Mouse (Mus musculus) liver, adult 2 months (tissue): ENCODE data around the gene Pygm. TPM values are rescaled to one million over a fixed set of nuclear protein-coding genes. Genes with fewer than 3 reads are reported as not detected.

Experiments used
- DNase-seq: peaks from one replicate; pipeline ENCODE4 v3.0.0-alpha.2; 2011; ENCODE audit warnings: low read depth, low spot score; ENCODE audit errors: extremely low read depth
- H3K27ac ChIP-seq: fragments of 200-500 bp; replicated peaks from 2 replicates; pipeline ENCODE4 v1.5.1; 2012; ENCODE audit warnings: low read depth, mild to moderate bottlenecking, control low read depth, inconsistent platforms, low read length; ENCODE audit not compliant: insufficient read depth
- H3K27me3 ChIP-seq: fragments of 200-500 bp; 2 replicates; pipeline ENCODE4 v1.6.1; 2012; ENCODE audit warnings: mild to moderate bottlenecking, moderate library complexity, low read length, inconsistent platforms; ENCODE audit not compliant: control insufficient read depth, insufficient read depth
- H3K36me3 ChIP-seq: fragments of 200-500 bp; 2 replicates; pipeline ENCODE4 v1.6.1; 2012; ENCODE audit warnings: low read length, inconsistent platforms; ENCODE audit not compliant: control insufficient read depth, insufficient read depth
- H3K4me1 ChIP-seq: fragments of 200-500 bp; 2 replicates; pipeline ENCODE4 v1.6.1; 2011; ENCODE audit warnings: low read length; ENCODE audit not compliant: control insufficient read depth, insufficient read depth
- H3K4me3 ChIP-seq: fragments of 200-500 bp; 2 replicates; pipeline ENCODE4 v1.5.1; 2011; ENCODE audit warnings: low read depth, mild to moderate bottlenecking, control low read depth, low read length, moderate library complexity; ENCODE audit not compliant: insufficient read depth
- H3K79me2 ChIP-seq: fragments of 200-500 bp; 2 replicates; pipeline ENCODE4 v1.6.1; 2012; ENCODE audit warnings: inconsistent platforms, mild to moderate bottlenecking, low read length, moderate library complexity; ENCODE audit not compliant: control insufficient read depth, insufficient read depth
- H3K9ac ChIP-seq: fragments of 200-500 bp; 2 replicates; pipeline ENCODE4 v1.6.1; 2012; ENCODE audit warnings: low read depth, mild to moderate bottlenecking, control low read depth, inconsistent platforms, low read length
- CTCF ChIP-seq: fragments of 200-500 bp; IDR thresholded peaks from 2 replicates; pipeline ENCODE4 v1.5.1; 2011; ENCODE audit warnings: low read depth, low read length, control low read depth
- POLR2A ChIP-seq: fragments of 200-500 bp; IDR thresholded peaks from 2 replicates; pipeline ENCODE4 v1.6.1; 2011; ENCODE audit warnings: low read length, control low read depth; ENCODE audit not compliant: insufficient read depth; ENCODE audit errors: extremely low read depth
- WGBS: fragments of 180-500 bp; shearing (Covaris S2); methylation state at CpG from one replicate; pipeline ENCODE4 v1.1.7; 2018; 5-methylcytosine and 5-hydroxymethylcytosine counted together
- polyA plus RNA-seq: library from polyadenylated mRNA; depleted of rRNA; stranded (reverse); fragments of >200 nt; gene quantifications from 2 replicates; pipeline ENCODE4 v1.2.3, GENCODE M21; 2012
- total RNA-seq: library from RNA; depleted of rRNA; stranded (reverse); fragments of >200 nt; gene quantifications from 2 replicates; pipeline ENCODE4 v1.2.3, GENCODE M21; 2014

The Pygm gene
- total and polyA plus RNA-seq, 2 experiments: 1.6 to 2.3 TPM

DNA sequence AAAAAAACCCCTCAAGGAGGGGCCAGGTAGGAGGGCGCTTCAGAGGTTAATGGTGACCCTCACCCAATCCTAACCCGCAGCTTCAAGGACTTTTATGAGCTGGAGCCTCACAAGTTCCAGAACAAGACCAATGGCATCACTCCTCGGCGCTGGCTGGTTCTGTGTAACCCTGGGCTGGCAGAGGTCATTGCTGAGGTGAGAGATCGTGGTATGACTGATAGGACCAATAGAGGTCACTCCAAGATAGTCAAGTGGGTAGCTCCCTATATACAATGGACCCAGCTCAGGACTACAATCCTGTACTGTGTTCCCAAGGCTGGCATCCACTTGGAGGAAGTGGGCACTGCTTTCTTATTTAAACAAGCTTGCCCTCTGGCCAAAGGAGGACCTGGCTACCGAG lies 6.1 kb downstream of the Pygm start:
- Histone ChIP-seq H3K9ac (no peak overlapping the region), H3K4me1 (no peaks in the 10 kb centered on the region), H3K4me3 (no peak overlapping the region), H3K27ac (no peak overlapping the region), H3K79me2 (no peaks in the 10 kb centered on the region), H3K36me3 (no peaks in the 10 kb centered on the region), H3K27me3 (no peaks in the 10 kb centered on the region)
- DNase-seq: no peak
- WGBS: 39% methylated on average over 6 of the region's 6 CpGs
- TF ChIP-seq POLR2A (no peak), CTCF (no peak)

DNA sequence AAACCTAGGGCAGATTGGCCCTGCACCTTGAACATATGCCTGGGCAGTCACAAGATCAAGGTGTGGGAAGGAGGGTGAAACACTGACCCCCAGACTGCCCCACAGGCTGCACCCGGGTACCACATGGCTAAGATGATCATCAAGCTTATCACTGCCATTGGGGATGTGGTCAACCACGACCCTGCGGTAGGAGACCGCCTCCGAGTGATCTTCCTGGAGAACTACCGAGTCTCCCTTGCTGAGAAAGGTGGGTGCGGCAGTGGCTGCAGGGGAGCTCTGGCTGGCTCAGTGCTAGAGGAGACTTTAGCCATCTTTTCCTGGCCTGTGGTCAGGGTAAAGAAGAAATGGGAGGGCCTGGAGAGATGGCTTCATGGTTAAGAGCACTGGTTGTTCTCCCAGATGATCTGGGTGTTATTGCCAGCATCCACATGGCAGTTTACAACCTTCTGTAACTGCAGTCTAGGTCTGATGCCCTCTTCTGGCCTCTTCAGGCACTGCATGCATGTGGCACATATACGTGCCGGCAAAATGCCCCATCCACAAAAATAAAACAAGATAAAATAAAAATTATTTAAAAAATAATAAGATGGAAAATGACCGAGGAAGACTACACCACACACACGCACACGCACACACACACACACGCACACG lies 8.7 kb downstream of the Pygm start:
- no peak overlapping the region for H3K27ac ChIP-seq
- 96% methylated on average over 14 of the region's 14 CpGs for WGBS
- no peaks in the 10 kb centered on the region for H3K79me2 ChIP-seq

DNA sequence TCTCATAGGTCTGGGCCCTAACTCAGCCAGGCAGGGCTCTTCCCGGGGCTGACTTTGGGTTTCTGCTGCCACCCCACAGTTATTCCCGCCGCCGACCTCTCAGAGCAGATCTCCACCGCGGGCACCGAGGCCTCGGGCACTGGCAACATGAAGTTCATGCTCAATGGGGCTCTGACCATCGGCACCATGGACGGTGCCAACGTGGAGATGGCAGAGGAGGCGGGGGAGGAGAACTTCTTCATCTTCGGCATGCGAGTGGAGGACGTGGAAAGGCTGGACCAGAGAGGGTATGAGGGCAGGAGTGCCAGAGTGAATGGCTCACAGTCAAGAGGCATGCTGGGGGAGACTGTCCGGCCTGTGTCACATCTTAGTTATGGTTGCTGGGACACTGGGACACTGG lies 9.4 kb downstream of the Pygm start:
- no peaks in the 10 kb centered on the region for H3K4me1 ChIP-seq
- no peaks in the 10 kb centered on the region for H3K36me3 ChIP-seq
- 94% methylated on average over 16 of the region's 16 CpGs for WGBS

More for the DNA sequence above, 8.7 kb downstream of the Pygm start:
- Histone ChIP-seq H3K27me3 (no peaks in the 10 kb centered on the region), H3K9ac (no peak overlapping the region), H3K4me3 (no peak overlapping the region), H3K4me1 (no peaks in the 10 kb centered on the region), H3K36me3 (no peaks in the 10 kb centered on the region)
- TF ChIP-seq CTCF: peak; percentile 25; the same call in 1 of the 2 replicates
- no peak for TF ChIP-seq POLR2A
- DNase-seq: no peak

DNA sequence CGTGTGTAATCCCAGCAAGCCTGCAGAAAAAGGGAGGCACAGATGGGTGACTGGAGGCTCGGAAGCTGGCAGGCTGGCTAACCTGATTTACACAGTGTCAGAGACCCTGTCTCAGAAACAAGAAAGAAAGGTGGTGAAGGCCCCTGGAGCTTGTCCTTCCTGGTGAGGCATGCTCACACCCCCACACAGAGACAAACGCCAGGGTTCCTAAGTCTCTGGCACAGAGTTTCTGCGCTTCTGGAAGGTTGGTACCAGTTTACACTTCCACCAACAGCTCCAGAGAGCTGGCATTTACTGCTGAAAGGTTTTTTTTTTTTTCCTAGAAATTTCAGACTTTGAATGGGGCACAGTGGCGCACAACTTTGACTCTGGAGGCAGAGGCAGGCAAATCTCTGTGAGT lies 12.0 kb downstream of the Pygm start:
- H3K27ac ChIP-seq: no peak overlapping the region
- H3K36me3 ChIP-seq: no peaks in the 10 kb centered on the region
- WGBS: 91% methylated on average over 5 of the region's 5 CpGs
- no peak for DNase-seq
- no peaks in the 10 kb centered on the region for H3K79me2 ChIP-seq
- H3K9ac ChIP-seq: no peak overlapping the region
- no peaks in the 10 kb centered on the region for H3K4me1 ChIP-seq
- H3K27me3 ChIP-seq: no peaks in the 10 kb centered on the region
- no peak overlapping the region for H3K4me3 ChIP-seq
- TF ChIP-seq POLR2A (no peak), CTCF (no peak)

More for the DNA sequence above, 9.4 kb downstream of the Pygm start:
- Histone ChIP-seq H3K4me3 (no peak overlapping the region), H3K79me2 (no peaks in the 10 kb centered on the region), H3K9ac (no peak overlapping the region), H3K27ac (no peak overlapping the region), H3K27me3 (no peaks in the 10 kb centered on the region)
- TF ChIP-seq POLR2A: no peak
- TF ChIP-seq CTCF: no peak
- DNase-seq: no peak

DNA sequence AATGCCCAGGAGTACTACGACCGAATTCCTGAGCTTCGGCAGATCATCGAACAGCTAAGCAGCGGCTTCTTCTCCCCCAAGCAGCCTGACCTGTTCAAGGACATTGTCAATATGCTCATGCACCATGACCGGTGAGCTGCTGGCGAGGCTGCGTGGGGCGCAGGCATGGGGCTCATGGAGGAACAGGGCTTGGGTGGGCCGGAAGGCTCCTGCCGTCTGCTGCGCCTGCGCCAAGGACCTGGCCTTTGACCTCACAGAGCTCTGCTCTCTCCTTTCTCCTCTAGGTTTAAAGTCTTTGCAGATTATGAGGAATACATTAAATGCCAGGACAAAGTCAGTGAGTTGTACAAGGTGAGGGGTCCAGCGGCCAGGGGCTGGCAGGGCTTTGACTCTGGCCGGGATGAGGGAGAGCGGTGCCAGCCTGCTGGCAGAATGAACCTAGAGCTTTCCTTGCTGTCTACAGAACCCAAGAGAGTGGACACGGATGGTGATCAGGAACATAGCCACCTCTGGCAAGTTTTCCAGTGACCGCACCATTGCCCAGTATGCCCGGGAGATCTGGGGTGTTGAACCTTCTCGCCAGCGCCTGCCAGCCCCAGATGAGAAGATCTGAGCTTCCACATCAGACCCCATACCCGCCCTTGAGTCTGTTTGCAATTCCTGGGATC lies 13.5 kb downstream of the Pygm start:
- H3K27me3 ChIP-seq: no peaks in the 10 kb centered on the region
- H3K4me1 ChIP-seq: no peaks in the 10 kb centered on the region; the same call in 1 of the 2 replicates
- no peaks in the 10 kb centered on the region for H3K79me2 ChIP-seq
- H3K9ac ChIP-seq: no peak overlapping the region
- no peak overlapping the region for H3K27ac ChIP-seq
- no peaks in the 10 kb centered on the region for H3K36me3 ChIP-seq
- no peak overlapping the region for H3K4me3 ChIP-seq
- DNase-seq: no peak
- 93% methylated on average over 22 of the region's 22 CpGs for WGBS
- no peak for TF ChIP-seq CTCF
- TF ChIP-seq POLR2A: no peak
